Mouse (Mus musculus) gastrocnemius, postnatal 25 days (tissue): Measurements from ENCODE around the gene Pdxdc1. TPM values are rescaled to one million over a fixed set of nuclear protein-coding genes. Genes with fewer than 3 reads are reported as not detected.
A peak's percentile ranks its signal among the peaks of the same experiment; 100 is the strongest.
"Not testable (repeated sequence)": the region's sequence is repeated elsewhere in the genome, so short reads cannot be mapped to it uniquely, and the experiment has no call there.

Experiments
- DNase-seq: peaks from one replicate; pipeline ENCODE4 v3.0.0; 2022
- total RNA-seq, 2 experiments: library from RNA; stranded (reverse); gene quantifications; 1 replicate in 1 of 2; 2 replicates in 1 of 2; pipeline ENCODE4 v1.2.3; 2021

The Pdxdc1 gene
- total RNA-seq, 2 experiments from 2014 or later: 41.8 to 47.7 TPM

DNA sequence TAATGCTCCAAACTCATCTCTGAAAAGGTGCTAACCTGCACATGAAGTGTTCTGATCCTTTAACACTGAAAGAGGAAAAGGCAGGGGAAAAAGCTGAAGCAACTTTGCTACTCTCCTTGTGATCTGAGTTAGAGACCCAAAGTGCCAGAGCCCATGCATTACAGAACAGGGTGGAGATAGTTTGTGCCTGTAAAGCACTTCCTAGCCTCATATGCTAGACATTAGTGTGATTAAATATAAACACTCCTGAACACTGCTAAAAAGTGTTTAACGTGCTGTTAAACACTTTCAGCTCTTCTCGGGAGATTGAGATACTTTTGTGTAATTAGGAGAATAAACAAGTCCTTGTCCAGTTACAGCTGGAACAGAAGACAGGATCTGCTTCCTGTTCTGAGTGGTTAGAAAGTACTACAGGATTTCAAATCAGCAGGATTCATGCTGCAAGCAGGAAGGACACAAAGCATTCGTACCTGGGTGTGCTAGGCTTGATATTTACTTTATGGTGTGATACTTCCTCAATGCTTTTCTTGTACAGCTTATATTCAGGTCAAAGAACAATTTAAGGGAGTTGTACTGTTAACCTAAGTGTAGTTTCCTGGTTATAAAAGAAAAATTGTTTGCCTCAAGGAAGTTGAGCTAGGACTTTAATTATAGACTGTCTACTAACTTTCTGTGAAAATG lies 19.7 kb downstream of the Pdxdc1 start:
- no peak for DNase-seq

DNA sequence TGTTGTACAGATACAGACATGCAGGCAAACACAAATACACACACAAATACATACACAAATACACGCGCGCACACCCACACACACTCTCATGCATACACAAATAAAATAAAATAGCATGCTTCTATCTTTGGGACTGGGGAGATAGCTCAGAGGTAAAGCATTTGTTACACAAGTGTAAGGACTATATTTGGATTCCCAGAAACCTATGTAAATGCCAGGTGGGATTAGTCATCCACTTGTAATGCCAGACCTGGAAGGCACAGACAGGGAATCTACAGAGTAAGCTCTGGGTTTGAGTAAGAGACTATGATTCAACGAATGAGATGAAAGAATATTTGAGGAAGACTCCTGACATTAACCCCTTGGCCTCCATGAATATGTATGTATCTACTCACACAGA lies 27.4 kb downstream of the Pdxdc1 start:
- no peak for DNase-seq

DNA sequence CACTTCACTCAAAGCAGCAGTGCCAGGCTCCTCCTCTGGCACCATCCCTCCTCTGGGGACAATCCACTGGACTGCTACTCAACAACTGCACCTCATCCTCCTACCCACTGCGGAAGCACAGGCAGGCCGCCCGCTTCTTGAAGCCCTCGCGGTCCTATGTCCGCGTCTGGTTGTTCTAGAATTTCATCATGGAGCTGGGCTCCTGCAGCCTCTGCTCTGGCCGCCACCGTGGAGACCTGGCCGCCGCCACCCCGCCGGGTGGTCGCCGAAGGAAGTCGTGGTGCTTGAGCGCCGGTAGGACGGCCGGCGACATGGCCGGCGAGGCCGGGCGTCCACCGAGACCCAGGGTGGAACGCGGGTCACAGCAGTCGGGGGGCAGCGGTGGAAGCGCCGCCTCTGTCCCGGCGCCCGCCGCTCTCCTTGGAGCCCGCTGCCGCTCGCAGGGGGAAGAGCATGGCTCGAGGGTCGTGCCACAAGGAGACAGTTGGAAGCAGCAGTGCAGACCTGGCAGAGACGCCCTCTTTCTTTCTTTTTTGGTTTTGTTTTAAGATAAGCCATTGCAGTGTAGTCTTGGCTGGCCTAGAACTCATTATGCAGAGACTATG lies 34.9 kb downstream of the Pdxdc1 start:
- no peak for DNase-seq

DNA sequence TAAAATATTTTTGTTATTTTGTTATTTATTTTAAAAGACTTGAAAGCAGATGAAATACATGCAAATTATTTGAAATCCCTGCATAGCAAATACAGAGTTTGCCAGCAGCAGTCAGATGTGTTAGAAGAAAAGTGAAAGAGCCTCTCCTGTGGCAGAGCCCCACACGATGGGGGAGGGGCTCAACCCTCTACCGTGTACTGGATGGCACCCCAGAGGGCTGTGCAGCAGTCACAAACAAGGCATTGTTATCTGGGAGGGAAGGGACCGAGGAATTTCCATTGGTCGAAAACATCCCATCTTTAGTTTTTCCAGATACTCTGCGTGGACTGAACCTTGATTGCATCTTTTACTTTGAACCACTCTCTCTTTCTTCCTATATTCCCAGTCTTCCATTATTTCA lies 35.5 kb downstream of the Pdxdc1 start:
- not testable (repeated sequence) for DNase-seq

DNA sequence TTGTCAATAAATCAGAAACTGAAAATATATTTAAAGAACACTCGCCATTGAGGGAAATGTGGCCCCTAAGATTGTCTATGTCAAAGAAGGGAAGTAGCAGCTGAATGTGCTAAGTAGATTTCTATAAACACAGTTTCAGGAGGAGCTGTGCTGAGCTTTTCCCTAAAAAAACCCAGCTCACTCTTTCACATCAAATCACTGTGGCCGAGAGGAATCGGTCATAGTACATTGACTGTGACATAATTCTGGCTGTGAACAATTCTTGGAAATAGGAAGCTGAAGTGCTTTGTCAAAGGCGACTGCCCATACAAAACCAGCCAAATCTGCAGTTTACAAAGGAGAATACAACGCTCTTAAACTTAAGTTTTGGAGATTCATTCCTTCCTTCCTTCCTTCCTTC lies 36.3 kb downstream of the Pdxdc1 start:
- no peak for DNase-seq

DNA sequence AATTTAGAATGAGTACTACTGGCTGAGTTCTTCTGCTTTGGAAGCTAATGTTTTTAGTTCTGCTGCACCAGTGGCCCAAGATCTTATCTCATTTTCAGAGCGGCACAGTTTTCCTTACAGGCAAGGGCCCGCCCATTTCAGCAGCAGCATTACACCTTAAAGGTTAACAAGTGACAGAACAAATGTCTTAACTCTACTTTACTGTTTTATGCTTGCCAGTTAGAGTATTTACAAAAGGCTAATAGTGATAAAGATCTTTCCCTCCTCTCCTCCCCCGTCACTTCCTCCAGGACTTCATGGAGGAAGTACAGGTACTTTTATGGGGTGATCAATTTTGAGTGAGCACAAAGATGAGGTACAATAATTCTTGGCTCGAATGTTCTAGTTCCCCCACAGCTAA lies 36.9 kb downstream of the Pdxdc1 start:
- no peak for DNase-seq

DNA sequence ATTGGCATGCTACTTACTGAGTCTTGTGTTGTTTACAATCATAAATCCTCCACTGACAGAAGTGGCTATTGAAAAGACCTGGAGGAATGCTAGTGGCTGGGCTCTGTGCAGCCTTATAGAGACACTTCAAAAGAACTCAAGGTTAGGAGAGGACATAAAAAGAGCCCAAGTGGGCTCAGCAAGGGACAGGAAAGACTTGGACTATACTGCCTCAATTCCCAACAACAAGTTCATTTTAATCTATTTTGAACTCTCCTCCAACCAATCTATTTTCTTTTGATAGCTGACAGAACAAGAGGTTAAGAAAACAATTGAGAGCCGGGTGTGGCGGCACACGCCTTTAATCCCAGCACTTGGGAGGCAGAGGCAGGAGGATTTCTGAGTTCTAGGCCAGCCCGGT lies 49.0 kb downstream of the Pdxdc1 start:
- no peak for DNase-seq

DNA sequence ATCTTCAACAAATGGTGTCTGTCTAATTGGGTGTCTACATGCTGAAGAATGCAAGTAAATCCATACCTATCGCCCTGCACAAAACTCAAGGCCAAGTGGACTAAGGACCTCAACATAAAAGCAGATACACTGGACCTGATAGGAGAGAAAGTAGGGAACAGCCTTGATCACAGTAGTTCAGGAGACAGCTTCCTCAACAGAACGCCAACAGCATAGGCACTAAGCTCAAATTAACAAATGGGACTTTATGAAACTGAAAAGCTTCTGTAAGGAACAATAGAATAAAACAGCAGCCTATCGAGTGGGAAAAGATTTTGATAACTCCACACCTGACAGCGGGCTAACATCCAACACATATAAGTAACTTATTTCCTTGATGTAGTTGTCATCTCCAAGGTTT lies 51.5 kb downstream of the Pdxdc1 start:
- no peak for DNase-seq

DNA sequence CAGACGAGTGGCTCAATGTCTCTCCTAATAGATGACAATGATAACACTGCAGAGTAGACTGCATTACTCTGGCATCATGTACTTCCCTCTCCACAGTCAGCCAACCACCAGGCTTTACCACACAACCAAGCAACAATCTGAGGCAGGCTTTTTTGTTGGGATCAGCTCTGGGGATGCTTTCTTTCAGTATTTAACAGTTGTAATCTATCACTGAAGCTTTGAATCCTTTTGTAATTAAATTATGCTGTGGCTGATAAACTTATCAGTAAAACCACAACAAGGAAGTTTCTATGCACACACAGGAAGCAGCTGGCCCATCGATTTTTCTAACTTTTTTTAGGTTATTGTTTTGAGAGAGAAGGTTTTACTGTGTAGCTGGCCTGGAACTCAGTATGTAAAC lies 54.6 kb downstream of the Pdxdc1 start:
- DNase-seq: no peak

DNA sequence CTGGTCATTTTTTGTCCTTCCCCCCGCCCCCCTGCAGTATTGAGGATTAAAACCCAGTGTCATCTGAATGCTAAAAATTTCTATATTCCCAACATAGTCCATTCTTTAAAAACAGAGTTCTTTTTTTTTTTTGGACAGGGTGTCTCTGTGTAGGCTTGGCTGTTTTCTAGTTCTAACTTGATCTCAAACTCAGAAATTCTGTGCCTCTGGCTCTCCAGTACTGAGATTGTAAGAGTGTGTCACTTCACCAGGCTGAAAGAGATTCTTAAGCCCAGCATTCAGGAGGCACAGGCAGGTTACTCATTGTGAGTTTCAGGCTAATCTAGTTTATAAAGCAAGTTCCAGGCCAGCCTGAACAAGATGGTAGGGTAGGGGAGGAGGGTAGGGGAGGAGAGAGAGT lies 56.3 kb downstream of the Pdxdc1 start:
- no peak for DNase-seq

DNA sequence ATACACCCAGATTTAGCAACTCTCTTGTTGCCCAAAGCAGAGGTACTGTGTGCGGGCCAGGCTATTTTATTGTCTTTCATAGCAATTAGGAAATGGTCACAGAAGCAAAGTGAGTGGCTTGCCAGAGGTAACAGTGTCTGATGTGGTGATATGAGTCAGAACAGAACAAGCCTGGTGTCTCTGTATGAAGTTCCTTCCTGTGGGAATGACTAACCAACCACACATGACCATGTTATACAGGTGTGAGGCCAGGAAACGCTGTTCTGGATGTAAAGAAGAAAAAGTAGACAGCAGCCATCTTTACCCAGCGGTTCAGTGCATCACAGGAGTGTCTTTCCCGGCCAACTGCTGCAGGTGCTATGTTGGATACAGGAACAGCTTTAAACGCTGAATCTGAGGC lies 57.9 kb downstream of the Pdxdc1 start:
- no peak for DNase-seq

DNA sequence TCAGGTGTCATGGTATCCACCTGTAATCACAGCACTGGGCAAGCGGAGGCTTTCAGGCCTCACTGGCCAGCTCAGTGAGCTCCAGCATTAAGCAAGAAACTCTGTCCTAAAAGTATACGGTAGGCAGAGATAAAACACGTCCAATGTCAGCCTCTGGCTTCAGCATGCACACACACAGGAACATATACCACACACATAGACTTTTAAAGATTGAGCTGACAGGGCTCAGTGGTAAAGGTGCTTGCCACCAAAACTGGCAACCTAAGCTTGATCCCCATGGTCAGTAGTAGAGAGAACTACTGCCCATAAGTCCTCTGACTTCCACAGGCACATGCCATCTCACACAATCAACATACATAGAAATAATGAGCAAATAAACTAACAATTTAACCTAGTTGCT lies 62.0 kb downstream of the Pdxdc1 start:
- no peak for DNase-seq

DNA sequence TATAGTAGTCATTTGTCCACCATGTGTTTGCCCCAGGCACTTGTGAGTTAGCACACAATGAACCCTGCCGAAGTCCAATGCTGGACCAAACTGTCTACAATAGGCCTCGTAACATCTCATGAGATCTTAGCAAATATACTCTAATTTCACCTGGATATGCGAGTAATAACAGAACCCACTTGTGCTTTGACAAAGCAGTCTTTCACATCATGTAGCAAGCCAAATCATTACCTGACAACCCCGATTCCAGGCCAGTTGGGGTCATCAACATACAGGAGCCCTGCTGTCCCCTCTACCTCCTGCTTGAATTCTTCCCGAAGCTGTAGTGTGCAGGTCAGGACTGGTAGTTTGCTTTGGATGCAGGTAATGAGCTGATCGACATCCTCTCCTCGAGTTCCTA lies 62.9 kb downstream of the Pdxdc1 start:
- no peak for DNase-seq

DNA sequence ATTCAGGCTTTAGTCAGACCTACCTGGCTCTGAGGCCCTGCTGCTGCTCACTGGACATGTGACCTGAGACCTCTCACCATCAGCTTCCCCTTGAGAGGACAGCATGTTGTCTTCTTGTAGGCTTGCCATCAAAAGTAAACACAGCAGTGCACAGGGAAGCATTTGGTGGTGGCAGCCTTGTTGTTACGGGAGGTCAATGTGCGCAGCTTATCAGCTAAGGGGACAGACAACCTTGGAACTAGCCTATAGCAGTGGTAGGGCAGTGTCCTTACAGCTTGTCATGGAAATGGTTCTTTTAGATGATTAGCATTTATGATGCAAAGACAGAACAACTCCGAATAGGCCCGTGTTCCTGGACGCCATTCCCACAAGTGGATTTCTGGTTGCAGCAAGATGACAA lies 68.5 kb downstream of the Pdxdc1 start:
- DNase-seq: no peak

DNA sequence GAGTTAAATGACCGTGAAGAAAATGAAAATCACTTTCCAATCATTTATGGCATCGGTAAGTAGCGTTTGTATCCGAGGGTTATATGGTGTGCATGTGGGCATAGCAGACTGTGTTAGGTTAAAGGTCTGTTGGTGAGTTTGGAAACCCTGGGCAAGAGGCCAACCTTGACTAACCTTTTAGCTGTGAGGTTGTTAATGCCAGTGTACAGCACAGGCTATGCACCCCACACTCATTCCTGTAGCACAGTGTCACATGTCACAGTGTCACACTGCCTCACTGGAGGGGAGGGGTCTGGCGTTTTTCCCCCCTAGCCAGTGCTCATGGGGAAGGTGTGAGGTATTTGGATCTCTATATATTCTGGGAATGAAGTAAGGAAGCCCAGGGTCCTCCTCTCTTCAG lies 71.3 kb downstream of the Pdxdc1 start:
- DNase-seq: no peak

DNA sequence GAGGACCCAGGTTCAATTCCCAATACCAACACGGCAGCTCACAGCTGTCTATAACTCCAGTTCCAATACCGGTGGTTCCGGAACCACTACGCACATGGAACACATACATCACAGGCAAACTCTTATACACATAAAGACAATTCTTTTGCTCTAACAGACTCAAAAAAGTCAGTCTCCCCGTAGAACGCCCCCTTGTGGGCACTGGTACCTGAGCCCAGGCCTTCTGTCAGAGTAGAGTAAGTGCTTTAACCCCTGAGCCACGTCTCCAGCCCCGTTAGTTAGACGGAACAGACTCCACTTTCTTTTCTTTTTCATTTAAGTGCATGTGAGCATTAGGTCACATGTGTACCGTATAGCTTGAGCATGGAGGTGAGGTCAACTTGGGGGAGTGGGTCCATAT lies 72.5 kb downstream of the Pdxdc1 start:
- DNase-seq: no peak

DNA sequence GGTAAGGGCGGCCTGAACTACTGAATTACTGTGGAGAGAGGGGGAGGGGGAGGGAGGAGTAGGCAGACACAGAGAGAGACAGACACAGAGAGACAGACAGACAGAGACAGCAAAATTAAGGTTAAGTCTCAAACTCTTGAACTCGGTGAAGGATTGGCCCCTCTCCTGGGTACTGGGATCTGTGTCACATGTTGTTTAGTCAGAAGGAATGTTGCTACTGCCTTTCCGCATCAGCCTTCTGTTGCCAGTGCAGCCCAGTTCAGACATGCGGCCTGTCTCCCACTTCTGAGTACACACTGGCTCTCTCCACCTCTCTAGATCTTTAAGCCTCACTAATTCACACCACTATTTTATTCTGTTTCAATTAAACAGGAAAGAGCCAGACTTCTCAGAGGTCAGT lies 76.4 kb downstream of the Pdxdc1 start:
- no peak for DNase-seq

DNA sequence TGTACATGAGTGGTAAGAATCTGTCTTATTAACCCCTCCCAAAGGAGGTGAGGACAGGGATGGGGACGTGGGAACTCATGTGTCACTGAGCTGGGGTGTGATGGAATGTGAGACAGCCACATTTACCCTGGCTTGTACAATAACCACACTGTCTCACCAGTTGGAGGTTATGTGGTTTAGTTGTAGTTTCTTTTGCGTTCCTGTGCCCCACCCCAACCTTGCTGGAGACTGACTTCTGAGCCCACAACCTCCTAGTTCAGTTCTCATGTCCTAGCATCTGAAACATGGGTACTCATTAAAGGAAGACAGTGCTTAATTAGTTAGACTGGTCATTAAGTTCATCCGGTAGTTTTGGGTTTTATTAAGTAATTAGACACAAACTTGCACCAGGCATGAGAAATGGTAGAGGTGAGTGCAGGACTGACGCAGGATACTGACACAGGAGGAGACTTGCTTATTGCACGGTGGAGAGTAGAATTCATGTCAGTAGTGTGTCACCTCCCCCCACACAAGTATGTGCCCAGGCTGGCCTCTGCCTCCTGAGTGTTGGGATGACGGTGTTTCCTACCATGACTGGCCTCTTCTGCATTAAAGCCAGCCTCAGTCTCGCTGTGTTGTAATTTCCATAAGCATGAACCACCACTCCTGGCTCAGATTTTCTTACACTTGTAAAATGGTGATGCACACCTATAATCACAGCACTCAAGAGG lies 77.0 kb downstream of the Pdxdc1 start:
- DNase-seq: no peak

DNA sequence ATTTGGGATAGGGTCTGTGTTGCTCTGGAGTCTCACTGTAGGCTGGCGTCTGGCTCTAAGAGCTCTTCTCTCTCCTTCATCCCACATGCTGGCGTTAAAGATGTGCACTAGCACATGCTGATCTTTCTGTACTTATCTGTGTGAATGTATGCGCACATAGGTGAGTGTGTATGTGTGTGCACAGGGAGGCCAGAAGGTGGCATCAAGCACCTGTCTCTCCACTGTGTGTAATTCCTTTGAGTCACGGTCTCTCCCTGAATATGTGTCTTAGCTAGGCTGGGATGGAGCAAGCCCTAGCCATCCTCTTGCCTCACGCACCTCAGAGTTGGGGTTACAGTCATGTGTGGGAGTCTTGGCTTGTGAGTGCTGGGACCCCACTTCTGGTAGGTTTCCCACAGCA lies 82.2 kb downstream of the Pdxdc1 start:
- DNase-seq: no peak

DNA sequence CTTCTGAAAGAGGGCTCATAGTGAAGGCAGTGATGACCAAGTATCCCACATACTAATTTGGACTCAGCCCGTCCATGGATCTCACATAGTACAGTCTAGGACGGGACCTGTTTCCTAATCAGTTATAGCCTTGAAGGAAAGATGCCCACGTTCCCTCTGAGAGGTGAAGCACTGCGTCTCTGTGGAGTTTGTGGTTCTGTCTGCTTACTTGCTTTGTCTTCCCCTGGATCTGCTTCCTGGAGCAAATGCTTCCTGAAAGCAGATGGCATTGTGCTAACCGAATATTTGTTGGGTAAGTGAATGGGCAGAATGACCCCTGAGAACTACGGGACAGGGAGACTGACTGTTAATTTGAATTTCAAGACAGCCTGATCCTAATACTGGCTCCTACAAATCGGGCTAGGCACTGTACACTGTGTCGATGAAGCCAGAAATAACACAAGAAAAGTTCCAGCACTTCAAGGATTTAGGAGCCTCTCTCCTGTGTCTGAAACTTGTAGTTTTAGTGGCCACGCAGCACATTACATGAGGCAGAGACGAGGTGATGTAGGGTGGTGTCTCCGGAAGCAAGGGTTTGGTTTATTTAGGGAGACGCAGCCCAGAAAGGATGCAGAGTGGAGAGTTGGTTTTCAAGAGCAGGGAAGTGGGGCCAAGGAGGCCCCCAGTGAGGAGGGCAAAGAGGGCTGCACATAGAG lies 83.0 kb downstream of the Pdxdc1 start:
- no peak for DNase-seq

DNA sequence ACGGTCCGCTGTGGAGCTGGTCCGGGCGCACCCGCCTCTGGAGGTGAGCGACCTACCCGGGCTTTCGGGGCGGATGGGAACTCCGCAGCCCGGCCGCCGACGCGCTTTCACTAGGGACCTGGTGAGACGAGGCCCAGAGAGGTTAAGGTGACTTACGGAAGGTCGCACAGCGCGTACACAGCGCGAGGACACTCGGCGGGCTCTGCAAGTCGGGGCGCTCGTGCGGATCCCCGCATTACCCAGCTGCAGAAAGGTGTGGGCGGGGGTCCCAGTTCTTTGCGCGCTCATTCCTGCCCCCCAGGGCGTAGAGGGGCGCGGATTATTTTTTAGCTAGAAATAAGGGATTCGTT lies 83.6 kb downstream of the Pdxdc1 start:
- no peak for DNase-seq

DNA sequence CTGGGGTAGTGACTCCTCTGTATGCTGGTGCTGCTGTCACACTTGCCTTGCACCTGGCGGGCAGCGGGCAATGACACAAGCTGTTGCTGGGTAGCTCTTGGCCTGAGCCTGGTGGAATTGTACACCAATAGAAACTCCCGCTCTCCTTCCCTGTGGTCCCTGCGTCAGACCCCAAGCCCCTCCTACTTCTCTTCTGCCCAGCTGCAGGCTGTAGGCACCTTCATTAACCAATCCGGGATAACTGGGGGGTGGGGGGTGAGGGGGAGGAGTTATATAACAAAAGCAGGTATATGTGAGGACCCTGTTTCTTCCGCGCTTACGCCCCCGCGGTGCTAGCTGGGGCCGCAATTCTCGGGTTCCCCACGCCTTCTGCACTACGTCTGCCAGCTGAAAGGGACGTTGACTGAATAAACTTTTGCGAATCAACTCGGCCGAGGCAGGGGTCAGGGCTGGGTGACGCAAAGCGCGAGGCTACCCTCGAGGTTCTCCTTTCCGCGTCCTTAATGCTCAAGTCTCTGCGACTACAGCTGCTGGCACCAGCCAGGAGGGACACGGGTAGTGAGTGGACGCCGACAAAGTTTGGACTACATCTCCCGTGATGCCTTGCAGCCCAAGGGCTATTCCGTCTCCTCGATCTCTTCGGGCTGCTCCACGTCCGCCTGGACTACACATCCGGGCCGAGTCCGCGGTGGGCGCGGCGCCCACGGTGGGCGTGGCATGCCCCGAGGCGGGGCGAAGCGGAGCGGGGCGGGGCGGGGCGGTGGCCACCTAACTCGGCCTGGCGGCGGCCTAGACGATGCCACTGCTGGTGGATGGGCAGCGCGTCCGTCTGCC lies 84.2 kb downstream of the Pdxdc1 start, which contains the start of gene Ntan1:
Gene Ntan1 (plus strand): TSS at position 286 of the 834 bp plus-strand sequence.
- peak; percentile 99 for DNase-seq
